Mouse (Mus musculus) lung, postnatal 10 days (tissue): Measurements from ENCODE around the gene Hoxb9.

Experiments
- DNase-seq: peaks from one replicate; pipeline ENCODE4 v3.0.0; 2021

The Hoxb9 gene

GRCm38 (mm10) chr11:96285771-96286738, 14.8 kb downstream of the Hoxb9 start, which contains the start of gene Hoxb7:
Hoxb7 (plus strand) TSS chr11:96286623.
- peak; percentile 82 for DNase-seq

DNA sequence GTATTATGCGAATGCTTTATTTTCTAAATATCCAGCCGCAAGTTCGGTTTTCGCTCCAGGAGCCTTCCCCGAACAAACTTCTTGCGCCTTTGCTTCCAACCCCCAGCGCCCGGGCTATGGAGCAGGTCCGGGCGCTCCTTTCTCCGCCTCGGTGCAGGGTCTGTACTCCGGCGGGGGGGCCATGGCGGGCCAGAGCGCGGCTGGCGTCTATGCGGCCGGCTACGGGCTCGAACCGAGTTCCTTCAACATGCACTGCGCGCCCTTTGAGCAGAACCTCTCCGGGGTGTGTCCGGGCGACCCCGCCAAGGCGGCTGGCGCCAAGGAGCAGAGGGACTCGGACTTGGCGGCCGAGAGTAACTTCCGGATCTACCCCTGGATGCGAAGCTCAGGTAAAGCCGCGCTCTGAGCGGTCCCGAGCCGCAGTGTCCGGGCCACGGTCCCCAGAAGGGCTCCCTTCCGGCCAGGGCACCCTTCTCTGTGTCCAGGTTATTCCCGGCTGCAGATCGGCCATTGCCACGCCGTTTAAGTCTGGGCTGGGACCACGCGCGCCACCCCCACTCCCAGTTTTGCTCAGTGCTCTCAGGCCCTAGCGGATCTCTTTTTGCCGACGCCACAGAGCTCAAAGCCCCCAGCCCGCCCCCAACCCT, 15.6 kb downstream of the Hoxb9 start:
- peak; percentile 37 for DNase-seq

DNA sequence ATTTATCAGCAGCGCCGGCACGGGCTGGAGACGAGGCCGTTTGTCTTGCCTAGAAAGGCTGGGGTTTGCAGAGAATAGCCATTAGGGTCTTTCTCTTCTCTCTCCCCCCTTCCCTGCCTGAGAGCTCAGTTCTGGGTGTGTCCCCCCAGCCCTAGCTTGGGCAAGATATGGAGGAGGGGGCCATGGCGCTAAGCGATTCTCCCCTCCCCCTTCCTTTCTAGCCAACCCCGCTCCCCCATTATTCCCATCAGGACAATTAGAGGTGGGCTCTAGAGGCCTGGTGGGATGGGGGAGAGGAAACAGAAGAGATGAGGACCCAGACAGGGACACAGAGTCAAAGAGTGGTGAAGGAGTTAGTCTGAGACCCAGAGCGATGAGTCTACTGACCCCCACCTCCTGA, 16.2 kb downstream of the Hoxb9 start:
- DNase-seq, result no peak

- no peak for DNase-seq
Measured at GRCm38 (mm10) chr11:96288455-96289221, 17.4 kb downstream of the Hoxb9 start.

GRCm38 (mm10) chr11:96289293-96289692, 18.0 kb downstream of the Hoxb9 start:
- no peak for DNase-seq

DNA sequence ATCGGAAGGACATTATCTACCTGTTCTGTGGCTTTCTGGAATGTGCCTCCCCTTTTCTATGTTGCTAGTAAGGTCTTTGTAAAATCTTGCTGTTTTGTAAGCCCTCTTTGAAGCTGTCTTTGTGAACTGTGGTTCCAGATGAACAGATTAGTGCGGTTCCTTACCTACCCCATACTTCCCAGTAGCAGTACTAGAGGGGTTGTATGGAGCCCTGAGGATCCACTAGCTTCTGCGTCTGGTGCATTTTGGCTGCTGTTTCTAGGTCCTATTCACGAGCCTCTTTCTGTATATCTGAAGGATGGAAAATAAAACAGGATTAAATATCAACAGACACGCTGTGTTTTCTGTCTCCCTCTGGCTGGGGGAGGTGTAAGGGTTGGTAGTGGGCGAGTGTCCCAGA, 18.6 kb downstream of the Hoxb9 start:
- no peak for DNase-seq

DNA sequence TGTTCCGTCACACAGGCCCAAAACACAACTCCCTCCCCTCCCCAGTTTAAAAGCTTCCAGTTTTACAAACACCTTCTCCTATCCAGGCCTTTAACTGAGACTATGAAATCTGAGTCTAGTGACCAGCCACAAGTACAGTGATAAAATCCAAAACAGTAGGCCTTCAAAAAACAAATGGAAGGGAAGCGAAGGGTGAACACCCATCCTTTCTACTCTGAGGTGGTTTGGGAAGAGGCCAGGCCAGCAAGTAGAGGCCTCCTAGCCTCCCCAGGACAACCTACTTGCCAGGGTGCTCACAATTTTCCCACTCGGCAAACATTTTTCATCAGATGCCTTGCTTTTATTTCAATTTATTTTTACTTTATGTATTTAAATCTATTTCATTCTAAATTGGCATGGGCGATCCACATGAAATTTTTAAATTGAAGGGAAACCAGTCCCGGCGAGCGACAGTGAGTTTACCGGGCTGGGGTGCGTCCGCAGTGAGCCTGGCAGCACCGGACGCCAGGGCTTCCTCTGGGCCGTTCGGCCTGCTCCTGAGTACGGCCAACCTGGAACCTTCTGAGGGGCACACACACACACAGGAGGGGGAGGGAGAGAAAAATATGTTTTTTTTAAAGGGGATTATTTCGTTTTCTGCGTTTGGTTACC, 19.6 kb downstream of the Hoxb9 start:
- DNase-seq, result no peak

DNA sequence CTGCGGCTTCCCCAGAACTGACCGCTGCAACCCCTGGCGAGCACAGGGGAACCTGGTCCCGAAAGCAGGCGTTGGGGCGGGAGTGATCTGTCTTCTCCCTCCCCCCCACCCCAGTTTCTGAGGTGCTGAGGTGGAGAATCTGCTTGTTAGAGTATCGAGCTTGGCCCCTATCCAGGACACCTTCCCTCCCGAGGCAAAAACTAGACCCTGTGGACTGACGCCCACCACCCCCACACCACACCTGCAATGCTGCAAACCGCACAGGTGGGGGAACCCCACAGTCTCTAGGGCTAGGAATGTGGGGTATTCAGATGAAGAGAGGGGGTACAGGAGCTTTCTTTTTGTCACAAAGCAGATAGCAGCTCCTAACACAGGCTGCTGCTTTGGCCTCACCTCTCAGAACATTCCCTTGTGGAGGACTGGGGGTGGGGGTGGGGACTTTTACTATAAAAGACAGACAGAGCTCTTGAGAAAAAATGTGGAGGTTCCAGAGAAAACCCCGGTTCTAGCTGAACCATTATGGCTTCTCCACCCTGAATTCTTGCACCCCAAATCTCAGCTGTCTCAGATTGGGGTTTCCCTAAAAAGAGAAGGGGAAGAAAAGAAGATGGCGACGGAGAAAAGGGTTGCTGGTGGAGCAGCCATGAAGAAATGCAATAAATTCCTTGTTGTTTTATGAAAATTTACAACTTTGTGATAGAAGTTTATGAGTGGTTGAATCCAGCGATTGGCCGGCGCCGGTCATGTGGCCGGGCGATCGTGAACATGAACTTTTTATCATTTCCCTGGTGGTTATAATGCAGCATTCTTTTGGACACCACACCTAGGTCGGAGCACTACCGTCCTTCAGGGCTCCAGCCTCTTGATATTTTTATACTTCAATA, 20.7 kb downstream of the Hoxb9 start, which contains the start of gene Hoxb6:
Gene Hoxb6, plus strand, starts transcription at position 796 of the 884 bp plus-strand sequence.
- no peak for DNase-seq

DNA sequence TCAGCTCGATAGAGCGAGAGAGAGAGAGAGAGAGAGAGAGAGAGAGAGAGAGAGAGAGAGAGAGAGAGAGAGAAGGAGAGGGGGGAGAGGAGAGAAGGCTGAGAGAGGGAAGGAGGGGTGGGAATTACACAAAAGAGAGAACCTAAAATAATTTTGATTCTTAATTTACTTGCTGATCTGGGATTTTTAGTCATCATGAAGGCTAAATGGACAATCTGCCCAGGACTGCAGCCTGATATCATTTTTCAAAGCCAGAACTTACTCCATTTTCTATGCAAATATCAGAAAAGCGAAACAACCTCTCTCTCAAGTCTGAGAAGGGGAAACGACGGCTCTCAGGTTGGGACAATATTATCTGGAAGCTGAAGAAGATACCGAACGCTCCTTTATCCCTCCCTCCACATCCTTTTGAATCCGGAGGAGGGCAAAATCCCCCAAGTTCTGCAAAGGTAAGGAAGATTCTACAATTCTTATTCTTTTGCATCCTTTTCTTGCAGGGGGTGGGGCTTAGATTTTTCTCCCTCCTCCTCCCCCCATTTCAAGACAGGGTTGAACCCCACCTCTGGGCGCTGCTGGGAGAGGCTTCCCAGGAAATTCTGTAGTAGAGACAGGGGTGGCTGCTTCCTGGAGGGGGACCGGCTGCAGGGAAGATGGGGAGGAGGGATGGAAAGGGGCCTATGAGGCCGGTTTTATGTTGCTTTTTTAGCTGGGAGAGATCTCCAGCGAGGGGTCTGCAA, 21.5 kb downstream of the Hoxb9 start:
- DNase-seq, result no peak

DNA sequence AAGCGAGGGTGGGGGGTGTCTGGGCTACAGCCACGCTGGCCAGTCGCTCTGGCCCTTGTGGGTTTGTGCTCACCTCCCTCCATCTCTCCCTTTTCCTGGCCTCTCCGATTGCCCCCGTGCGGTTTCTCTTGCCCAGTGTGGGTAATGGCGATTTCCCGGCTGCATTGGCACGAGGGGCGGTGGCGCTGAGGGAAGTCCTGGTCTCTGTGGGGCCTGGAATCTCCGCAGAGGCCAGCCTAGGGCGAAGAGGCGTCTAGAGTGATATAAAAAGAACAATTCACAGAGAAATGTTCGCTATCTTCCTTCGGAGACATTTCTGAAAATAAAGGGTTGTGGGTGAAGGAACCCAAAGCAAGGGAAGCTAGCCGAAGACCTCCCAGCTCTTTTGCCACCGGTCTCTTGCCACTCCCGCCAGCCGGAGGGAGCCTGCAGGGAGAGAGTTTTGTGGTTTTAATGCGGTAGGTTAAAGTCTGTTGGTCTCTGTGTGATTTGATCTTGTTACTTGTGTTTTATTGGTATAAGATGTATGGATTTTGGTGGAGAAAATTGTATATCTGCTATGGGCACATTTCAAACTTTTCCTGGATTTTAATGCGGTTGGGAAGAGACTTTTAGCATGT, 22.2 kb downstream of the Hoxb9 start:
- no peak for DNase-seq

DNA sequence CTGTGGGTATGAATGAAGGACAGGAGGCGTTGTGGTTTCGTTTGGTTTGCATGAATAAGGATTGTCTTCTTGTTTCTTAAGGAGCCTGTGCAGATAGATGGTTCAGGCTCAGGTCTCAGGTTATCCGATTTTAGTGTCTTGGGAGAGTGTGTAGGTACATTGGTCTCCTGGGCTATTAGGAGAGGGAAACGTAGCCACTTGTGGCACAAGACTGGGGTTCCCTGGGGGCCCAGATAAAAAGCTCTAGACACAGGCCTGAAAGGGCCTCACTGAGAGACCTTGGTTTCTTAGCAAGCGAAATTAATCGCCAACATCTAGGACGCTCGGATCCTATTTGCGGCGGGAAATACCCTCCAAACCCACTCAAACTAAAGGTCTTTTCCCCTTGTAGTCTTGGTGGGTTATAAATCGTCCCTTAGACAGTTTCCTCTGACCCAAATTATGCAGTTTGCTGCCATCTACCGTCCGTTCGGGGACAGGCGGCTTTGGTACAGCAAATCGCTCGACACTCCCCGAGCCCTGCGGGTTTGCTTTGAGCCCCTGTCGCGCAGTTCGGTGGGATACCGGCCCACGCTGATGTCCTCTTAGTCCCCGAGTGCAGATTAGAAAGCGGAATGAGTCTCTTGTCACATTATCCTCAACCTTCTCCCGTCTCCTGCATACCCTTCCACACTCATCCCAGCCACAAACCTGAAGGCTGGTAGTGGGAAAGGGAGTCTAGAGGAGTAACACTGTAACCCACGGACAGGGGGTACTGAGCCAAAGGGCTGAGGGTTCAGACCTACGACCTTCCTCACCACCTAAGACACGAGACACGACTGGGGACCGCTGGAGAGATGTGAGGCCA, 23.2 kb downstream of the Hoxb9 start:
- peak; percentile 92 for DNase-seq

DNA sequence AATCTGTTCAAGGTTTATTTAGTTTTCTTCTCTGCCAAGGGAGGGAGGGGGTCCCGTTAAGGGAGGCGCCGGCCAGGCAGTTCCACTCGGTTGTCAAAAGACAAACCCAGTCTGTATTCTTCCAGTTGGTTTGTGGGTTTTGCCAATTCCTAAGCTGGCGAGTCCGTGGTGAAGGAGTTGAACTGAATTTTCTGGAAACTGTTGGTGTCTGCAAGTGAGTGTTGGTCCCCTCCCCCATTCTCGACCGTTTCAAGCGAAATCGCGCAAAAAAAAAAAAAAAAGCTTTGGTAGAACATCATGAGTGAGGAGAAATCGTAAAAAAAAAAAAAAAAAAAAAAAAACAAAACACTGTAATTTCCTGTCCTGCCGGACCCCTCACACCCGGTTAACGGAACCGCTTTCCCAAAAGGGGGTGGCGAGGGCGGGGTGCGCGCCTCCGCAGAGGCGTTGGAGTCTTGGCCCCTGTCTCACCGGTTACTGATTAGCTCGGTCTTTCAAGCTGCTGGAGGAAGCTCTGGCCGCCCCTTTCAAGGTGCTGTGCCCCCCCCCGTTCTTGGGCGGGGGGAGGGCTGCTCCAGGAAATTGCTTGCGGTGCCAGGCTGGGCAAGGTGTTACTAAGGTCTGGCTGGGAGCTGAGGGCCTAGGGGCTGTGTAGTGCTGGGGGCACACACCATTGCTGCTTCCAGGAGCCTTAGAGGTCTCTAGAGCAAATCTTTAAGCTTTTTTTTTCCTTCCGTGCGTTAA, 24.0 kb downstream of the Hoxb9 start:
- DNase-seq, result no peak

- no peak for DNase-seq
Measured at GRCm38 (mm10) chr11:96296997-96297396, 25.7 kb downstream of the Hoxb9 start.

DNA sequence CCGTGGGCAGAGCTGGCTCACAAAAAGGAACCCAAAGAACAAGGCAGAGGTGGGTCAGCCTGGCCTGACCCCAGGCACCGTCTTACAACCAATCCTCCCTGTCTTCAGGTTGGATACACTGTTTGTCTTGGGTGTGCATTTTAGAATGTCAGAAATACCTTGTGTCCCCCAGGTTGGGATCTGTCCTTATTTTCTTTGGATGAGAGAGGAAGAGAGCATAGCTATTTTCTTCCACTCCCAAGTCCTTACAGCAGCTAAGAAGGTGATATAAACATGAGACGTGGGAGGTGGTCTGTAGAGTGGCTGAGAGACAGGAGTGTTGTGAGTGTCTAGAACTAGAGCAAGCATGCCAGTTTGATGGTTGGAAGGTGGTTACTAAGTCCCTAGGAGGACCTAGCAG, 26.2 kb downstream of the Hoxb9 start:
- no peak for DNase-seq

- DNase-seq, result no peak
Measured at GRCm38 (mm10) chr11:96297968-96298635, 26.8 kb downstream of the Hoxb9 start.

GRCm38 (mm10) chr11:96298895-96299667, 27.8 kb downstream of the Hoxb9 start:
- peak; percentile 75 for DNase-seq

DNA sequence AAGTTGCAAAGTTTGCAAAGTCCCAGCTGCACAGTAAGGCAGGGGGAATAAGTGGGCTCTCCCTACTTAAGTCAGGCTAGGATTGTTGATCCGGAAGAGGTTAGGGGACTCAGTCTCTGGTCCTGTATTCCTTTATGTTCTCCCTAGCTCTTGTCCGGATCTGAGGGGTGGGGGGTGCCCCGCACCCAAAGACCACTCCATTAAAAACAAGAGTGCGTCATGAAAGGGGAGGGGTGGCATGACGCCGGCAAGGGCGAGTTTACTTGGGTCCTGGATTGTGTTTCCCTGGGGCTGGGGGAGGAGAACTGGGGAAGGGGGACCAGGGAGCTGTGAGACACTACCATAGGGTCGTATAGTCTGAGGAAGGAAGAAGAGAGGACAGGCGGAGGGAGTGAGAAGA, 28.5 kb downstream of the Hoxb9 start:
- DNase-seq, result no peak
